Mouse (Mus musculus) adrenal gland, adult (tissue): ENCODE data around the gene 4933427D14Rik.

ENCODE experiments used
- DNase-seq, 2 experiments: peaks; one replicate each; pipeline ENCODE4 v3.0.0; 2022 to 2023; ENCODE audit warnings: low spot score in 1 of 2; ENCODE audit not compliant: inconsistent age in 2 of 2

Gene 4933427D14Rik

DNA sequence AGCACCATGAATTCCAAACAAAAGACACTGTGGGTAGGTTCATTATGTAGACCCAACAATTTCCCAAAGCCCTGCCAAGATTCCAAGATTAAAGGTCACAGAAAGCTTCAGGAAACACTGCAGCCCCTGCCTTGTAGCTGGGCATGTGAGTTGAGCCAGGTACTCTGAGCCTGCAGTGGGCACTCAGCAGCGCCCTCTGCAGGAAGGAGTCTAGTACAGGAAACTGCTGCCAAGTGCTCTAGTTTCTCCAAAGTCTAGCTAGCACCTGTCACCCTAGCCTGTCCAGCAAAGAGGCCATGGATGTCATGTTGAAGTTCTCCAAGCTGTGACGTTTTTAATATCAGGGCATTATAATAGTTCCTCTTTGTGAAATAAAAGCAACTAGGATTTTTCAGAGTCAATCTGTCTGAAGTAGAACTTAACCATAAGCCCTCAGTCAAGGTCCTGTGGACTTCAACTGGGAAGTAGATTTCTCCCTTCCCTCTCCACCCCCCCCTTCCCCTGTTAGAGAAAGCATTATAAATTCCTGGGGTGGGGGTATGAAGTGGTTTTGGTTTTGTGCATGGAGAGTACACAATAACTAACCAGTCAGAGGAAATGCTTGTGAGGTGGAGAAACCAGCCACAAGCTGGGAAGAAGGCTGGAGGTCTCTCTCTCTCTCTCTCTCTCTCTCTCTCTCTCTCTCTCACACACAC, 61.9 kb downstream of the 4933427D14Rik start:
- DNase-seq: peak; percentile 61 to 73

DNA sequence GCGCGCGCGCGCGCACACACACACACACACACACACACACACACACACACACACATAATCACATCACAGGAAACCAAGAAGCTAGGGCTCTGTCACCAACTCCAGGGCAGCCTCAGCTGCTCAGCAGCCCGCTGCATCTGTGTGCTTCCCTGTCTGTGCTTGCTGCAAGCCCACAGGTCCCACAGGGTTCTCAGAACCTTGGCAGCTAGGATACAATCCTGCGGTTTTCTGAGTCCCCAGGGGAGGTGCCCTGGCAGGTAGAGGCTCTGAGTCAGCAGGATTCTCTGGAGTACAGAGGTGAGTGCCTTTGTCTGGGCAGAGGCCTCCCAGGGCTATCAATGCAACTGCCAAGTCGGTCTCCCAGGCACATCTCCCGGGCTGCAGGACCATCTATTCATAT, 64.4 kb downstream of the 4933427D14Rik start:
- DNase-seq: no peak

DNA sequence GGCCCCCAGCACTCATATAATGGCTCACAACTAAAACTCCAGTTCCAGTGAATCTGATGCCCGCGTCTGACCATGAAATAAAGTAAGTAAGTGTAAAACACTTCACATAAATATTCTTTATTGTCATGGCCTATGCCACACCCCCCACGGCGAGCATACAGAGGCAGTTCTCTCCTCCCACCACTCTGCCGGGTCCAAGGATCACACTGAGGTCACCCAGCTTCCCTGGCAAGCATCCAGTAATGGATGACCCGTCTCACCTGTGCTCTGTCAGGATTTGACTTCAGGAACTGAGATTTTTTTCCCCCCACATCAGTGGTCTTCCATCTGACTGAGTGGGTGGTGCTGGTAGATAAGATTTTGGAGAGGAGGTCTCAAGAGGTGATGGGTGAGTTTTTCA, 67.1 kb downstream of the 4933427D14Rik start:
- DNase-seq: no peak

DNA sequence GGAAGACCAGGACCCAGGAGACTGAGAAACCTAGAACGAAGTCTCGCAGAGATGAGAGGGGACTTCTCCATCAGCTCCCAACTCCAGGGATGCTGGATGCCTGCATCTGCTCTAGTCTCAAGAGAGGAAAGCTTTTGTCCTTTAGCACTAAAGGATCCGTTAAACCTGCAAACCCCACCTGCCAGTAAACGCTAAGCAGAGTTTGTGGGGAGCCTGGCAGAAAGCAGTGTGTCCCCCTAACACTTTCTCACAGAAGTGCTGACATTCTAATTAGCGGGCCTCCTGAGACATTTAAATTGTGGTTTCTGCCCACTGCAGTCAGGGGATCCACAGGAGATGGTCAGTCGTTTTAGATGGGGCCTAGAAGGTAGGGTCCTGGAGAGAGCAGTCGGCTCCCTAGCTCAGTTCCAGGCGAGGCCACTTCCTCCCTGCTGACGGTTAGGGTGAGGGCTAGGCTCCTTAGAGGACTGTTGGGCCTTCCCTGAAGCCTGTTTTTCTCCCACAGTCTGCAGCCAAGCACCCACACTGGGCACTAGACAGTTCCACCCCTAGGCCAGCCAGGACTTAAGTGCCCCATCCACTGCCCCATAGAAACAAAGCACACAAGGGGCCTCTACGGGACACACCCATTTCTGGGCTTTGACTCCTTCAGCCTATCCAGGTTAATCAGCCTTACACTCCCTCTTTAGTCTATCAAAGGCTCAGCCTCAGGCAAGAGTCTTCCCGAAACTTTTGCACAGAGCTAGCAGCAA, 70.9 kb downstream of the 4933427D14Rik start:
- no peak for DNase-seq

DNA sequence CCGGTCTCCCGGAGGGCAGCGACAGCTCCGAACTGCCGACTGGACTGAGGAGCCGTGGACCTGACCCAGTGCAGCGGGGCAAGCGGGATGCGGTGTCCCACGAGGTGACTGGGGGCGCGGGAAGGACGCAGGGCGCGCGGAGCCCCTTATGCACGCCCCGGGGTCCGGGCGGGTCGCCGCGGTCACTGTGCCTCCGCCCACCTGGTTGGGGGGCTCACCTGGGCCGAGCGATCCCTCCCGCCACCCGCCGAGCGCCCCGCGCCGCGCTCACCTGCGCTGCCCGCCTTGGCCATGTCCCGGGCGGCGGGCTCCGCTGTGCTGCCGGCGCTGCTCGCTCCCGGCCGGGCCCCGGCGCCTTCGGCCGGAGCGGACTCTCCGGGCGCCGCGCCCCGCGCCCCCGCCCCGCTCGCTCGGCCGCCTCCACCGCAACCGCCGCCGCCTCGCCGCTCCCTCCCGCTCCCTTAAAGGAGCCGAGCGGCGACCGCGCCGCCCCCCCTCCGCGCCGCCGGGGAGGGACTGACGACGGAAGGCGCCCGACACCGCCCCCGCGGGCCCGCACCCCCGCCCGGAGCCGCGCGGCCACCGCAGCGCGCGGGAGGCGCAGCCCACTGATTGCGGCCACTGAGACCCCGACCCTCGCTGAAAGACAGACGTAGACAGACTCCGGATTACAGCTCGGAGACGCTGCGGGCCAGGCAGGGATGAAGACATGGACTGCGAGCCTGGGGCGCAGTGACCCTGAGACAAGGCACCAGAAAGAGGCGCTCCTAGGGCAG, 71.7 kb downstream of the 4933427D14Rik start, which contains the start of gene Pitpnm3:
Pitpnm3 (minus strand) TSS at position 396 of the 776 bp plus-strand sequence.
- peak; percentile 73 to 81 for DNase-seq

- peak in 1 of 2 experiments; percentile 44 for DNase-seq
Observed at GRCm38 (mm10) chr11:72134536-72135382, 72.5 kb downstream of the 4933427D14Rik start.

DNA sequence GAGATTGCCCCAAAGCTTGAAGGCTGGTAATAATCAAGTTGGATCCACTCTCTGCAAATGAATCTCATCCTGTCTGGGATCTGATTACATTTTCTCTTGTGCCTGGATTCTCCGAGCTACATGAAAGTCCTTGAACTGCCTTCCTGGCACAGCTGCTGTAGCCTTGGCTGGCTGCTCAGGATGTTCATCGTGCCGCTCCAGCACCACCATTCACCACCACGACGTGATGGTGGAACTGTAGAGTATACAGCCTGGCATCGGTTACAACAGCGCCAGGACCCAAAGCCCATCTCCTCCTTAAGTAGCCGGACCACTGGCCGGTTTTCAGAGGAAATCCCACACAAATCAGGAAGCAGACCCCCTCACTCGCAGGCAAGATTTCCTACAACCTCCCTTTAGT, 74.2 kb downstream of the 4933427D14Rik start:
- peak in 1 of 2 experiments; percentile 77 for DNase-seq

- peak; percentile 84 to 89 for DNase-seq
Observed at GRCm38 (mm10) chr11:72132266-72132665, 75.0 kb downstream of the 4933427D14Rik start.

DNA sequence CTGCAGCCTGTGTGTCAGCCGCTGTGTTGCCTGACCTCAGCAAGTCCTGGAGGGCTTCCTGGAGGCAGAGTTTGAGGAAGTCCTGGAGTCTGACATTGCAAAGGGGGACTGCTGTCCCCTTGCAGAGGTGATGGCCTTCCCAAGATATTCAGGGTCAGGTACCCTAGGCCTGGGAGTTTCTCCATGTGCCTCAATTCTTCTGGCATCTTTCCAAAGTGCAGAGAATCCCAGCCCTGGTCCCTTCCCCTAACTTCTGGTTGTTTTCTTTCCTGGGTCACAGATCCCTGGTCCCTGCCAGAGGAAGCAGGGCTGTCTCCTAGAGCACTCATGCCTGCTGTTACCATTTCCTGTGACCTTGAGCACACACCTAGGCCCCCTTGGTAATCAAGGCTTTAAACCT, 75.6 kb downstream of the 4933427D14Rik start:
- DNase-seq: peak in 1 of 2 experiments; percentile 19

DNA sequence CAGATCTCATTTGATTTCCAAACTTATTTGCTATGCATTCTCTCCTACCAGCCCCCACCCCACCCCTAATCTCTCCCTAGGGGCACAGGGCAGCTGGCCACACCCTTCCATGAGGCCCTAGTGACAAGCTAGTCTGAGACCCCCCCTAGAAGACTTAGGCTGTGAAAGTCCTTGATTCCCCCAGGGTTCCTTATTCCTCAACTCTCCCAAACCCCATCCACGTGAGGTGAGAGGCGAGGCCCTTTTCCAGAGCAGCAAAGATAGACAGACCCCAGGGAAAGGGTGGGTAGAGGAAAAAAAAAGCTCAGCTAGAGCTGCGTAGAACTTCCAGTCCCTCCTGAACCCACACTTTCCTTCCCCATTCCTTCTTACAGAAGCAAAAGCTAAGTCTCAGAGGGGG, 76.4 kb downstream of the 4933427D14Rik start:
- DNase-seq: no peak

GRCm38 (mm10) chr11:72130472-72130871, 76.8 kb downstream of the 4933427D14Rik start:
- peak; percentile 53 to 65 for DNase-seq

DNA sequence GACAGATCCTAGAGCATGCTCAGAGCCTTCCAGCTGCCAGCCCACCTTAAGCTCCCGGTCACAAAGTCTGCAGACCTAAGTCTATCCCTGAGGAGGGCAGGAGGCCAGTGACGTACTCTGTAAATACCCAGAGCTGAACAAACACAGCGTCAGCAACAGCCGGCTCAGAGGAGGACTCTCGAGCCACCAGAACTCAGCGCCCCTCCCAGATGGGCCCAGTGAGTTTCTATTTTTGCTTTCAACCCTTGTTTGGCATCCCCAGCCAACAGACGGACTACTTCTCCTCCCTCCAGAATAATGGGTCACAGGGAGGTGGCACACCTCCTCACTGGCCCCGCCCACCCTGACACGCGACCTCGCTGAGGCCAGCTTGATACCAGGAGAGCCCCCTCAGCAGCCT, 77.2 kb downstream of the 4933427D14Rik start:
- peak in 1 of 2 experiments; percentile 57 for DNase-seq

DNA sequence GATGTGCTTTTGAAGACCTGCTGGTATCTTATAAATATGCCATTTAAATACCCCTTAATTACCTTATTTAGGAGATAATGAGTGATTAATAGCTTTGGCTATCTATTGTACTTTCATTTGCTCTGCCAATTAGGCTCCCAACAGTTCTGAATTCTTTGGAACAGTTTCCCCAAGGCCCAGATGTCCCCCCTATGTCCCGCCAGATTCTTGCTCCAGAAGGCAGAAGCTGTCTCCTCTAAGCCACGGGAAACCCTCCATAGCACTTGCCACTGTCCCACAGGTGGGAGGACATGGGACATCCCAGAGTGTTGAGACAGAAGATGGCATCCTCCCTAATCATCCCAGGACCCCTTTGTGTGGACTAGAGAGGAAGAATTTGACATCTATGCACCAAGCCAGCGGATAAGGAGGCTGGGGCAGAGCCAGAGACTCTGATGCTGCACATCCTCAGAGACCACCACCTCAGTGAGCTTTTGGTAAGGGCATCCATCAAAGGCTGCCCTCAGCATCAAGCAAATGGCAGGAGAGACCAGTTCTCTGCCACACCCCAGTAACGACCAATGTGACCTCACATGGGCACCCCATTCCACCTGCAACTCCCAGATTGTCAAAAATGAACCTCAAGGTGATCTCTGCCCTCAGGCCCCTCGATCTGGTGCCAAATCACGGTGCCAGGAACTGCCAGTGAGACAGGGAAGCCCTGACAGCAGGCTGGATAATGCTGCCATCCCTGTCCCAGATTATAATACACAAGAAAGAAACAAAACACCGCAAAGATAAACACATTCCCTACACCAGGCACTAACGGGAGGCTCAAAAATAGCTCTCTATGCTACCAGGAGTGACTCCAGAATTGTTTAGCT, 78.0 kb downstream of the 4933427D14Rik start:
- DNase-seq: no peak

DNA sequence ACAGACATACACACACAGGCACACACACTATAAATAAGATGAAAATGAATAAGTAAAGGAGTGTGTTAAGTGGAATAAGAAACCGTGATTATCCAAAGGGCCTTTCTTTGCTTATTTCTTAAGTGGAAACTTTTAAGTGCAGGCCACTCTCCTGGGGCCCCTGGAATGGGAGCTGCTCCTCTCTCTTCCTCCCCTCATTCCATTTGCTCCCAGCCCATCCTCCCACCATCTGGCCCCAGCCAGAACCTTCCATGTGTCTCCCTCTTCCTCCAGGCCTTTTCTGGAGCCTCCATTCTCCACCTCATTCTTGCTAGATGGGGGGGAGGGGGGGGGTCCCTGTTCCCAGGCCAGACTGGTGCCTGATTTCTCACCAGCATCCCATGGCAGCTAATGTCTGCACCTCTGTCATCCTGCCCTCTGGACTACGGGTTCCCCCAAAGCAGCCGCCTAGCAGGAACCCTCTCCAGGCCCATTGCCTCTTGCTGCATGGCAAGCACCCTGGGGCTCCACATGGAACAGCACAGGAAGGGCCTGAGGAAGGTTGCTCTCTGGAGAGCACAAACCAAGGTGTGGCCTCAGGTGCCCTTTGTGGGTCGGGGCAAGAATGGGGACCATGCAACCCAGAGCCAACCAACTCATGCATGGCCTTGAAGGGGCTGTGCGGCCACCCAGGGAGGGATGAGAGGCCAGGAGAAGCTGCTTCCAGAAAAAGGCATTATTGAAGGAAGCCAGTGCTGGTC, 79.6 kb downstream of the 4933427D14Rik start:
- DNase-seq: no peak

DNA sequence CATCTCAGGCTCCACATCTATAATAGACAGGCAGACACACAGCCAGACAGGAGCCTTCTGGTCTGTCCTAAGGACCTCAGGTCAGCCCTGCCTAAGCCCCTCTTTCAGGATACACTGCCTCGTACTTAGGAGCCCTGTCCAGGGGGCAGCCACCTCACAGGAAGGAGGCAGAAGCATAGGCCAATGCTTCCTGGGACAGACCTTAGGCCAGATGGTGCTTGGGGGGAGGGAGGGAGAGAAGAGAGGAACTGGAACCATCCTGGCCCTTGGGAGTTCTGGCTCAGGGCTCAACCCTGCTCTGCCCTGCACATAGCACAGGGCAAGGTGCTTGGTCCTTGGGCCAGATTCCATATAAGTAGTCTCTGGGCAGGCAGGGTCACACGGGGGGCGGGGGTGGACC, 81.5 kb downstream of the 4933427D14Rik start:
- DNase-seq: no peak

DNA sequence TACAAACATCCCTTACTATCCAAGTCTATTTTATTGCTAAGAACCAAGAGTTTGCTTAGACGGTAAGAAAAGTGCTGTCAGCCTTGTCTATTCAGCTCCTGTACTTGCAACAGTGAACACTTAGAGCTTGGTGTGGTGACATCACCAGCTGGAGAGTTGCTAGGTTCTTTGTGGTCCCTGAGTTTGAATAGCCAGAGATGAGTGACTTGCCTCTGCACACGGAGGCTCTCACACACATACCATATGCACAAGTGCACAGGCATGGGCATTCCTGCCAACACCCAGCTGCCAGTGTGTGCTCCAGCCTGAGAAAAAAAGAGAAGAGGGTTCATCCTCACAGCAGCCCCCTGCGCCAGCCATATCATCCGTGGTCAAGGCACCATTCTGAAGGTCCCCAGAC, 83.7 kb downstream of the 4933427D14Rik start:
- no peak for DNase-seq

GRCm38 (mm10) chr11:72120354-72120753, 86.9 kb downstream of the 4933427D14Rik start:
- DNase-seq: peak; percentile 63 to 80

GRCm38 (mm10) chr11:72118630-72119029, 88.6 kb downstream of the 4933427D14Rik start:
- DNase-seq: no peak

DNA sequence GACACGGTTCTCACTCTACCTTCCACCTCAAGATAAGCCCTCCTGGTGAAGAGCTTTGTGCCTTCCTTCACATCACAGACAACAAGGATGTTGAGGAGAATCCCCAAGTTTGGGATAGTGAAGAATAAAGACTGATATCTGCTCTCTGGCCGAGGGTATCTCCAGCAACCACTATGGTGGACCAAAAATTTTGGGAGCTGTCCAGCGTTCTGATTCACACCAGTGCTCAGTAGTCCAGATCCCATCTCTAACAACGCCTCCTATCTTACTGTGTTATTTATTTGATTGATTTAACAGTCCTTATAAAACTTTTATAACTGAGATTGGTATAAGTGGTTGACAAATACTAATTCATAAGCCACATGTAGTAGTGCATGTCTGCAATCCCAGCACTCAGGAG, 94.0 kb downstream of the 4933427D14Rik start:
- DNase-seq: no peak
